Mouse (Mus musculus) olfactory bulb, adult 2 months (tissue): ENCODE results near the gene Ogfod3.

Source experiments
- CTCF ChIP-seq: fragments of 200-500 bp; IDR thresholded peaks from 2 replicates; pipeline ENCODE4 v1.5.1; 2012; ENCODE audit warnings: low read depth, mild to moderate bottlenecking, low read length, moderate library complexity; ENCODE audit not compliant: insufficient read depth
- POLR2A ChIP-seq: fragments of 200-500 bp; IDR thresholded peaks from 2 replicates; pipeline ENCODE4 v1.6.1; 2012; ENCODE audit warnings: mild to moderate bottlenecking, low read depth, low read length, moderate library complexity; ENCODE audit not compliant: insufficient read depth

DNA sequence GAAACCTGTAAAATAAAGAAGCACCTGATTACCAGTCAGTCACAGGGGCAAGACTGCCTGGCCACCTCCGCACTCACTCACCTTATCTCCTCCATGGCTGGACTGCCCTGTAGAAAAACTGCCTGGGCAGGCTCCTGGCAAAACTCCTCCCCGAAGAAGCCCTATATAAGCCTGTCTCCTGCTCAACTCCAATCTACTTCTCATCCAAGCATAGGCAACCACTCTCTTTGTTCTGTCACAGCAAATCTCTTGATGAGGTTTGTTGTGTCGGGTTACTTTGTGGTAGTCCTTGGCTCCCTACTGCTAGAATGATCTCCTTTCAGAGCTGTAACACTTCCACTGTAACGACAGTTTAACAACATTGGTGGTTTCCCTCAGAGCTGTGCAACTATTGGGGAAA is 28.2 kb upstream of the Ogfod3 start:
- TF ChIP-seq POLR2A (no peak), CTCF (no peak)
